Mouse (Mus musculus): ENCODE data around the gene Cnih1. TPM values are rescaled to one million over a fixed set of nuclear protein-coding genes. Genes with fewer than 3 reads are reported as not detected.
A peak's percentile ranks its signal among the peaks of the same experiment; 100 is the strongest.

The Cnih1 gene
- total and polyA plus RNA-seq, 3 experiments: 51.9 to 216 (median 55.0) TPM

DNA sequence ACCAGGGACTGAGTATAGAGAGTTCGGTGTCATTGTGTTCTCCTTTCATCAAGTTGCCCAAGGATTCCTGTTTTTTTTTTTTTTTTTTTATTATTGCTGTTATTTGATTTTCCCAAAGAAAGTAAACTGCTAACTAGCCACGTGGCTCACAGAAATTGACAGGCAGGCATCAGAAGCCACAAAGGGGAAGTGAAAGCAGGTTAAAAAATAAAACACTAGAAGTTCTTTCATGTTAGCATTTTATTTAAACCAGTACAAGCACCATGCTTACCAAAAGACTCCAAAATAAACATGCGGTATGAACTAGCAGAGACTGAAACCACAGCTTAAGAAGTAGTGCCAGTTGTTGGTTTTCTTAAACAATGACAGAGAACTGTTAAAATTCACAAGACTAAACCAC lies 19.7 kb upstream of the Cnih1 start:
- H3K4me1 ChIP-seq (ENCODE audit: insufficient read depth, low read depth, low read length): no peaks in the 10 kb centered on the region; the same call in 1 of the 2 replicates

DNA sequence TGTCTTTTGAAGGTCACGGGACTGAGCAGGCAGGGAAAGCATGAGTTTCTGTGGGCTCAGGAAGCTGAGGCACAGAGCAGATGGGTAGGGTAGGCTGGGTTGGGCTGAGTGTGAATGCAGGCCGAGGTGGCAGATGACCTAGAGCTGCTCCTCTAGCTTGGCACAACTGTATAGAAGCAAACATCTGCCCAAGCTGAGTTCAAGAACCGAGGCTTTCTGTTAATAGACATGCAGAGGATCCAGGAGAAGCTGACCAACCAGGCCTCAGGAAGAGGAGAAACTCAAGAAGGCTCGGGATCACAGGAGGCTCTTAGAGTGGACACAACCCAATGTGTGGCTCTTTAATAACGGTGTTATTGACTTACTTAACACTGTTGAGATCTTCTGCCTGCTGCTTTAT lies 18.0 kb upstream of the Cnih1 start:
- Histone ChIP-seq H3K4me1 (ENCODE audit: insufficient read depth, low read depth, low read length) (peaks cover 1% of the 10 kb centered on the region; the same call in 1 of the 2 replicates), H3K27me3 (ENCODE audit: insufficient read depth, low read length) (no peaks in the 10 kb centered on the region), H3K9me3 (replicated peaks) (no peaks in the 10 kb centered on the region), H3K36me3 (replicated peaks) (peaks cover 86% of the 10 kb centered on the region), H3K4me3 (ENCODE audit: low read depth, low read length) (no peak overlapping the region)
- no peak for TF ChIP-seq CTCF (IDR thresholded peaks at IDR 0.05; ENCODE audit: low read depth, low read length)
- TF ChIP-seq GATA1 (IDR thresholded peaks at IDR 0.05; ENCODE audit: borderline replicate concordance, low read length): no peak
- TF ChIP-seq TAL1 (conservative IDR thresholded peaks at IDR 0.05; ENCODE audit: low read depth, low read length): no peak
- no peak for TF ChIP-seq POLR2AphosphoS5 (IDR thresholded peaks at IDR 0.05; ENCODE audit: insufficient replicate concordance, low read depth, low read length)
- no peak for TF ChIP-seq GATA2 (IDR thresholded peaks at IDR 0.05; ENCODE audit: borderline replicate concordance, low read depth, low read length)
- no peak for DNase-seq (ENCODE audit: low spot score)
- no peak for ATAC-seq (ENCODE audit: extremely low read depth, insufficient number of reproducible peaks, low FRiP score, poor library complexity, severe bottlenecking)

More for the DNA sequence above, 19.7 kb upstream of the Cnih1 start:
- no peak for DNase-seq (ENCODE audit: low spot score)
- H3K4me3 ChIP-seq (ENCODE audit: low read depth, low read length): no peak overlapping the region
- peaks cover 87% of the 10 kb centered on the region for H3K36me3 ChIP-seq (replicated peaks)
- no peak for ATAC-seq (ENCODE audit: extremely low read depth, insufficient number of reproducible peaks, low FRiP score, poor library complexity, severe bottlenecking)
- no peaks in the 10 kb centered on the region for H3K27me3 ChIP-seq (ENCODE audit: insufficient read depth, low read length)
- H3K9me3 ChIP-seq (replicated peaks): no peaks in the 10 kb centered on the region
- TF ChIP-seq GATA1 (IDR thresholded peaks at IDR 0.05; ENCODE audit: borderline replicate concordance, low read length) (no peak), GATA2 (IDR thresholded peaks at IDR 0.05; ENCODE audit: borderline replicate concordance, low read depth, low read length) (no peak), TAL1 (conservative IDR thresholded peaks at IDR 0.05; ENCODE audit: low read depth, low read length) (no peak), POLR2AphosphoS5 (IDR thresholded peaks at IDR 0.05; ENCODE audit: insufficient replicate concordance, low read depth, low read length) (no peak), CTCF (IDR thresholded peaks at IDR 0.05; ENCODE audit: low read depth, low read length) (no peak)

DNA sequence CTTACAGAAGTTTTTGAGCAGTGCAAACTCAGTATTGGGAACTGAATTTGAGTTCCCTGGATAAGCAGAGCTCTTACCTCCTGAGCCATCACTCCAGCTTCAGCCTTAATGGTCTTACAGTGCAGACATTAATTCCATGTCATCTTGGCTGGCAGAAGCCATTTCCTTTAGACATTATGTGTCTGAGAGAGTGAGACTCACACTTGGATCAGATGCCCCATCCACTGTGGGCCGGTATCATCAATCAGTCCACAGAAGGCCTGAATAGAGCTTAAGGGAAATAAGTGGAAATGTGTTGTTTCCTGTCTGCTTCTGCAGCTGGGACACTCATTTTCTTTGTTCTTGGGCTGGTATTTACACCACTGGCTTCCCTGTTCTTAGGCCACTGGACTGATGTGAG lies 15.6 kb upstream of the Cnih1 start:
- no peaks in the 10 kb centered on the region for H3K9me3 ChIP-seq (replicated peaks)
- H3K27me3 ChIP-seq (ENCODE audit: insufficient read depth, low read length): no peaks in the 10 kb centered on the region
- DNase-seq (ENCODE audit: low spot score) (no peak), ATAC-seq (ENCODE audit: extremely low read depth, insufficient number of reproducible peaks, low FRiP score, poor library complexity, severe bottlenecking) (no peak)
- H3K4me1 ChIP-seq (ENCODE audit: insufficient read depth, low read depth, low read length): peaks cover 7% of the 10 kb centered on the region
- peaks cover 77% of the 10 kb centered on the region for H3K36me3 ChIP-seq (replicated peaks)
- TF ChIP-seq CTCF (IDR thresholded peaks at IDR 0.05; ENCODE audit: low read depth, low read length) (no peak), POLR2AphosphoS5 (IDR thresholded peaks at IDR 0.05; ENCODE audit: insufficient replicate concordance, low read depth, low read length) (no peak), TAL1 (conservative IDR thresholded peaks at IDR 0.05; ENCODE audit: low read depth, low read length) (no peak), GATA1 (IDR thresholded peaks at IDR 0.05; ENCODE audit: borderline replicate concordance, low read length) (no peak), GATA2 (IDR thresholded peaks at IDR 0.05; ENCODE audit: borderline replicate concordance, low read depth, low read length) (no peak)
- H3K4me3 ChIP-seq (ENCODE audit: low read depth, low read length): no peak overlapping the region

DNA sequence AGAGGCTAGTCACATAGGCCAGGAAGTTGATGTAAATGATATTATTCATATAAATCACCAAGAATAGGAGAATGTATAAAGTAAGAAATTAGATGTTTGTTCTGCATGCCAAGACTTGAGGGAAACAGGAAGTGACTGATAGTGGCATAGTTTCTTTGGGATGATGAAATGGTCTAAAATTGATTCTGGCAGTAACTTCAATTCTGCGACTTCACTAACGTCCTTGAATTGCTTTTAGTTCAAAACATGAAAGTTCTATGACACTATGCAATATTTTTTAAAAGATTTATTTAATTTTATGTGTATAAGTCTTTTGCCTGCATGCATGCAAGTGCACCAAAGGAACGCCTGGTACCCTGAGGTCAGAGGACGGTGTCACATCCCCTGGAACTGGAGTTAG lies 15.0 kb upstream of the Cnih1 start:
- Histone ChIP-seq H3K27me3 (ENCODE audit: insufficient read depth, low read length) (no peaks in the 10 kb centered on the region), H3K4me1 (ENCODE audit: insufficient read depth, low read depth, low read length) (peaks cover 7% of the 10 kb centered on the region), H3K4me3 (ENCODE audit: low read depth, low read length) (no peak overlapping the region), H3K36me3 (replicated peaks) (peaks cover 71% of the 10 kb centered on the region), H3K9me3 (replicated peaks) (no peaks in the 10 kb centered on the region)
- TF ChIP-seq CTCF (IDR thresholded peaks at IDR 0.05; ENCODE audit: low read depth, low read length) (no peak), GATA1 (IDR thresholded peaks at IDR 0.05; ENCODE audit: borderline replicate concordance, low read length) (no peak), TAL1 (conservative IDR thresholded peaks at IDR 0.05; ENCODE audit: low read depth, low read length) (no peak), GATA2 (IDR thresholded peaks at IDR 0.05; ENCODE audit: borderline replicate concordance, low read depth, low read length) (no peak), POLR2AphosphoS5 (IDR thresholded peaks at IDR 0.05; ENCODE audit: insufficient replicate concordance, low read depth, low read length) (no peak)
- ATAC-seq (ENCODE audit: extremely low read depth, insufficient number of reproducible peaks, low FRiP score, poor library complexity, severe bottlenecking) (no peak), DNase-seq (ENCODE audit: low spot score) (no peak)

DNA sequence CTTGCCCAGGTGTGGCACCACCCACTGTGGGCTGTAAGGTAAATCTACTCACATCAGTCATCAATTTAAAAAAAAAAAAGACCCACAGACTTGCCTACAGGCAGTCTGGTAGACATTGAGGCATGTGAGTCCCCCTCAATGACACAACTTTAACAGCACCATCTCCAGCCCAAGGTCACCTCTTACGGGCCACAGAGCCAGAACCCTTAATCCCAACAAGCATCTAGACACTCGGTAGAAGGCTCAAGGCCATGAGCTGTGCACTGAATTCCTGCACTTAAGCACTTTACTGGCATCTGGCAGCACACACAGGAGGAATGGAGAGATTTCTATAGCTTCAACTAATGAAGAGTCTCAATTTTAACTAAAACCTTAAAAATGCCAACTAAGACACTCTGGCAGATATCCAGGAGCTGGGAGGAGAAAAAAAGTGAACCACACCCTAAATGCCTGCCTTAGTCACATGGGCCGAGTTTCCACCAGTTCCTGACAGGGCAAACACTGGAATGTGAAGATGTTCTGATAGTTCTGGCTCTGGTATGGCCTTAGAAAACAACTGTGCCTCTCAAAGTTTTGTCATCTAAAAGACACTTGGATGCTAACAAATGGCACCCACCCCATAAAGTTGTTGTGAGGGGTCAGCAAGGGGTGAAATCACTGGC lies 12.6 kb upstream of the Cnih1 start:
- TF ChIP-seq GATA2 (IDR thresholded peaks at IDR 0.05; ENCODE audit: borderline replicate concordance, low read depth, low read length): no peak
- no peak for TF ChIP-seq TAL1 (conservative IDR thresholded peaks at IDR 0.05; ENCODE audit: low read depth, low read length)
- no peak for TF ChIP-seq CTCF (IDR thresholded peaks at IDR 0.05; ENCODE audit: low read depth, low read length)
- TF ChIP-seq GATA1 (IDR thresholded peaks at IDR 0.05; ENCODE audit: borderline replicate concordance, low read length): no peak
- no peak for TF ChIP-seq POLR2AphosphoS5 (IDR thresholded peaks at IDR 0.05; ENCODE audit: insufficient replicate concordance, low read depth, low read length)
- no peak for DNase-seq (ENCODE audit: low spot score)
- peaks cover 7% of the 10 kb centered on the region for H3K4me1 ChIP-seq (ENCODE audit: insufficient read depth, low read depth, low read length)
- ATAC-seq (ENCODE audit: extremely low read depth, insufficient number of reproducible peaks, low FRiP score, poor library complexity, severe bottlenecking): peak; percentile 45; the same call in 1 of the 2 replicates
- peaks cover 48% of the 10 kb centered on the region for H3K36me3 ChIP-seq (replicated peaks)
- H3K4me3 ChIP-seq (ENCODE audit: low read depth, low read length): no peak overlapping the region
- H3K9me3 ChIP-seq (replicated peaks): no peaks in the 10 kb centered on the region
- H3K27me3 ChIP-seq (ENCODE audit: insufficient read depth, low read length): no peaks in the 10 kb centered on the region

DNA sequence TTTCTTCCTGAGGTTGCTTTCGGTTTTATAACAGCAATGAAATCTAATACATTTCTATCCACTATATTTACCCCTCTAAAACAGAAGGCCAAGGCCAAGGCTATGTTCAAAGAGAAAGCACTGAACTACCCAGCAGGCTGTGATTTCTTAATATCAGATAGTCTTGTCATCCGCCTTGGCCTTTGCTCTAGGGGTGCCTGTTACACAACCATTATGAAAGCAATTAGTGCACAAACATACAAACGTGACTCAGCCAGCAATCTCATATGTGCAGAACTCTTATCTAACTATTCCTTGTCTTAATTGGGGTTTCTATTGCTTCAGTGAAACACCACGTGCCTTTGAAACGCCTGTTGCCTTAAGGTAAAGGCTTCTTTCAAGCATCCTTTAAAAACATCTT lies 5.9 kb upstream of the Cnih1 start:
- no peak overlapping the region for H3K4me3 ChIP-seq (ENCODE audit: low read depth, low read length)
- peaks cover 12% of the 10 kb centered on the region for H3K36me3 ChIP-seq (replicated peaks)
- DNase-seq (ENCODE audit: low spot score) (no peak), ATAC-seq (ENCODE audit: extremely low read depth, insufficient number of reproducible peaks, low FRiP score, poor library complexity, severe bottlenecking) (no peak)
- H3K27me3 ChIP-seq (ENCODE audit: insufficient read depth, low read length): no peaks in the 10 kb centered on the region
- peaks cover 14% of the 10 kb centered on the region for H3K4me1 ChIP-seq (ENCODE audit: insufficient read depth, low read depth, low read length)
- no peak for TF ChIP-seq POLR2AphosphoS5 (IDR thresholded peaks at IDR 0.05; ENCODE audit: insufficient replicate concordance, low read depth, low read length)
- TF ChIP-seq CTCF (IDR thresholded peaks at IDR 0.05; ENCODE audit: low read depth, low read length): no peak
- no peak for TF ChIP-seq GATA2 (IDR thresholded peaks at IDR 0.05; ENCODE audit: borderline replicate concordance, low read depth, low read length)
- TF ChIP-seq TAL1 (conservative IDR thresholded peaks at IDR 0.05; ENCODE audit: low read depth, low read length): no peak
- no peak for TF ChIP-seq GATA1 (IDR thresholded peaks at IDR 0.05; ENCODE audit: borderline replicate concordance, low read length)
- H3K9me3 ChIP-seq (replicated peaks): no peaks in the 10 kb centered on the region

All from G1E (cell line).